Mouse (Mus musculus): Measurements from ENCODE around the gene Pkd1.

DNA sequence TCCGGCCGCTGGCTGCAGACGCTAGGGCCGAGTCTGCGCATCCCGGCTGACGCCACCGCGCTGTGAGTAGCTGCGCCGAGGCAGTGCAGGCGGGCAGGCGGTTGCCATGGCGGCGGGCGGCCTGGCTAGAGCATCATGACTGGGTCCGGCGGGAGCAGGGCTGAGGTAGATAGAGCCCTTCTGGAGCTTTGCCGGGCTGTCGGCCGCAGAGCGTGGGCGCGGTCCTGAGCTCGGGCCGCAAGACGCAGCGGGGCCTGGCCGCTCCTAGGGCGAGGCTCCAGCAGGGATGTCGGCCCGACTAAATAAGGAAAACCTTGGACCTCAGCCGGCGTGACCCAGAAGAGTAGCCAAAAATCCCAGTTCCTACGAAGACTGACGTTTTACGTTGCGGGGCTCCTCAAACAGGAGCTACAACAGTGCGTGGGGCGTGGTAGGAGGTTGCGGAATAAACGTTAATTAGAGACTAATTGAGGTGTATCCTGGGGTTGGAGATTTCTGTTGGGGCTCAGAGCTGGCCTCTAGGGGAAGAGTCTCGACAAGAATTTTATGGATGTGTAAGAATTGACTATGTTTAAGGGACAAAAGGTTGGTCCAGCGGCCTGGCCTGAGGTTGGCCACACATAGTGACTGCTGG lies 899 bp downstream of the Pkd1 start:
- TF ChIP-seq POLR2A (IDR thresholded peaks at IDR 0.05; ENCODE audit: borderline replicate concordance, extremely low read depth, insufficient read depth, insufficient read length, poor library complexity, severe bottlenecking), result no peak
- TF ChIP-seq CTCF (IDR thresholded peaks at IDR 0.05; ENCODE audit: borderline replicate concordance, extremely low read depth, insufficient read depth, insufficient read length), result no peak

All from brain, embryonic 14.5 days (tissue).